Mouse (Mus musculus) cortical plate, adult 2 months (tissue): Measurements from ENCODE around the gene Lrrc74a.

Experiments
- CTCF ChIP-seq: fragments of 200-500 bp; IDR thresholded peaks from 2 replicates; pipeline ENCODE4 v1.5.1; 2011; ENCODE audit warnings: mild to moderate bottlenecking, control low read depth, low read length; ENCODE audit not compliant: insufficient read depth; ENCODE audit errors: extremely low read depth
- POLR2A ChIP-seq: fragments of 200-500 bp; IDR thresholded peaks from 2 replicates; pipeline ENCODE4 v1.6.1; 2011; ENCODE audit warnings: mild to moderate bottlenecking, low read length, control low read depth; ENCODE audit not compliant: insufficient read depth; ENCODE audit errors: extremely low read depth

- TF ChIP-seq CTCF (no peak), POLR2A (no peak)
These were observed 40.8 kb upstream of the Lrrc74a start for GRCm38 (mm10) chr12:86693389-86693788.
